Mouse (Mus musculus) T-helper 17 cell (primary cell): ENCODE results near the gene Deaf1.

ENCODE experiments used
- in situ Hi-C, 2 experiments: fragments of 300-600 bp; cut with MboI, MseI; formaldehyde crosslinking; loops; 1 replicate in 1 of 2; 2 replicates in 1 of 2; pipeline ENCODE4 v1.15.1; 2025; ENCODE audit warnings: high pct_unique_total_duplicates in 2 of 2

Gene Deaf1

GRCm38 (mm10) chr7:141327469-141328372 lies at the start of gene Deaf1, which contains the start of gene Tmem80:
TSS of gene Deaf1 (minus strand) at chr7:141327690.
TSS of gene Tmem80 (plus strand) at chr7:141327739.
- in situ Hi-C loops, result no loop called here

- in situ Hi-C loops, result no loop called here
Measured at GRCm38 (mm10) chr7:141374399-141374798, 46.9 kb upstream of the Deaf1 start.

- in situ Hi-C loops, result no loop called here
Measured at GRCm38 (mm10) chr7:141373611-141374010, 46.1 kb upstream of the Deaf1 start.

DNA sequence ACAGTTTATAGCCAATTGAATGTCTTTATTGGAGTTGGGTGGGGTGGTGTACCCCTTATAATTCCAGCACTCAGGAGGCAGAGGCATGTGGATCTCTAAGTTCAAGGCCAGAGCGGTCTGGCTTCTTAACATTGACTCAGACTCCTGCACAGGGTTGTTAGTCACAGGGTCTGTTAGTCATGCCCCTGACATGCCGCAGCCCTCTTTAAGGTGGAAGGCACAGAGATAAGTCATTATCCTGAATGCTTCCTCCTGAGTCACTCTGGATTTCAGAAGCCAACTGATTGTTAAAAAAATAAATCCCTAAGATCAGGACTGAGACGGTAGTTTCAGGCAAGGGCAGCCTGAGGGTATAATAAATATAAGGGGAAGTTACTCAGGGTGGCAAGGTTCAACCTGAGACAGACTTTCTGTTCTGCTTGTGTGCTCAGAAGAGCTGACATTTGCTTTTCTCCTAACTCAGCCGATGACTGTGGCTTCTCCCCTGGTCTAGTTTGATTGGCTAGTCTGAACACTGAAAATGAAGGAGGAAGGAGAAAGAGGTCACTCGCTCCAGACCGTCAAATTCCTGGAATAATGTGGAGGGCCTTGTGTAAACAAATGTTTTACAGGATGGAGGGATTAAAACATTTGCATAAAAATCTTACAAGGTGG lies 44.6 kb upstream of the Deaf1 start:
- in situ Hi-C loops, result no loop called here

GRCm38 (mm10) chr7:141369918-141370317 lies 42.4 kb upstream of the Deaf1 start:
- in situ Hi-C loops, result no loop called here

DNA sequence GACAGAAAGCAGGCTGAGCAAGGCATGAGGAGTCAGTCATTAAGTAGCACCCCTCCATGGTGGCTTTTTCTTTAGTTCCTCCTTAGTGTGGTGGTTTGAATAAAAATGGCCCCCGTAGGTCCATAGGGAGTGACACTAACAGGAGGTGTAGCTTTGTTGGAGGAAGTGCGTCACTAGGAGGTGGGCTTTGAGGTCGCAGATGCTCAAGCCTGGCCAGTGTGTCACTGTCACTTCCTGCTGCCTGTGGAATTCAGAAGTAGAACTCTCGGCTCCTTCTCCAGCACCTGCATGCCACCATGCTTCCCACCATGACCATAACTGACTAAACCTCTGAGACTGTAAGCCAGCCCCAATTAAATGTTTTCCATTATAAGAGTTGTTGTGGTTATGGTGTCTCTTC lies 39.9 kb upstream of the Deaf1 start:
- in situ Hi-C loops, result no loop called here

- in situ Hi-C loops, result no loop called here
Measured at GRCm38 (mm10) chr7:141365049-141365445, 37.6 kb upstream of the Deaf1 start.

GRCm38 (mm10) chr7:141364349-141365048 lies 37.0 kb upstream of the Deaf1 start:
- in situ Hi-C loops, result no loop called here

GRCm38 (mm10) chr7:141363752-141364125 lies 36.2 kb upstream of the Deaf1 start:
- in situ Hi-C loops, result no loop called here

- in situ Hi-C loops, result no loop called here
Measured at GRCm38 (mm10) chr7:141363106-141363751, 35.7 kb upstream of the Deaf1 start.

DNA sequence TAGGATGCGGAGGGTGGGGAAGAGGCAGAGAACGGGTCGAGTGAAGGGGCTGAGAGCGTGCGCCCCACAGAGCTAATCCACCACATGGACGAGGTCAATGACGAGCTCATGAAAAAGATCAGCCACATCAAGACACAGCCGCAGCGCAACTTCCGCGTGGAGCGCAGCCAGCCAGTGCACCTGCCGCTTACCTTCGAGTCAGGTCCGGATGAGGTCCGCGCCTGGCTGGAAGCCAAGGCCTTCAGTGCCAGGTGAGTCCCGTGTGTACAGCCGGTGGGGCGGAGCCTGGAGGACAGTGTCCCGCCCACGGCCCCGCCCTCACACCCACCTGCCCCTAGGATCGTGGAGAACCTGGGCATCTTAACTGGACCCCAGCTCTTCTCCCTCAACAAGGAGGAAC lies 34.0 kb upstream of the Deaf1 start:
- in situ Hi-C loops, result no loop called here

GRCm38 (mm10) chr7:141356971-141357370 lies 29.5 kb upstream of the Deaf1 start:
- in situ Hi-C loops, result loop anchor here in 1 of 2 experiments (10.0 kb wide), 1 partner anchor 1402 kb away; no protein-coding TSS in a partner anchor

- in situ Hi-C loops, result loop anchor here in 1 of 2 experiments (10.0 kb wide), 1 partner anchor 1401 kb away; no protein-coding TSS in a partner anchor
Measured at GRCm38 (mm10) chr7:141355626-141356326, 28.3 kb upstream of the Deaf1 start.

DNA sequence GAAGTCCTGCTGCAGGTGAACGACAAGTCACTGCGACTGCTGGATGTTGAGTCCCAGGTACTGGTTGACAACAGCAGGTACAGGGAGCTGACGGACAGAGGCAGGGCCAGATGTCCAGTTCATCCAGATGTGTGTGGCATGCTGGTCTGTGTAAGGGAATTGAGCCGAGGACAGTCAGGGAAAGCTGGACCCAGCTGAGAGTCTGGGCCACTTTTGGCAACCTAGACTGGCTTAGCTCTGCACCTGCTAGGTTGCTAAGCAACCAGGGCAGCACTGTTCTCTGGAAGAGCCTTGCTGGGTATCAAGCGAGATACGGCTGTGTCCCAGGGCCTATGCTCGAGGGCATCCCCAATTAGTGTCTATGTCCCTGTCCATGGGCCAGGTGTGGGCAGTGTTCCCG lies 27.6 kb upstream of the Deaf1 start:
- in situ Hi-C loops, result loop anchor here in 1 of 2 experiments (10.0 kb wide), 1 partner anchor 1400 kb away; no protein-coding TSS in a partner anchor

- in situ Hi-C loops, result loop anchor here in 1 of 2 experiments (10.0 kb wide), 1 partner anchor 1396 kb away; no protein-coding TSS in a partner anchor
Measured at GRCm38 (mm10) chr7:141351061-141351460, 23.6 kb upstream of the Deaf1 start.

GRCm38 (mm10) chr7:141344787-141345186 lies 17.3 kb upstream of the Deaf1 start:
- in situ Hi-C loops, result no loop called here

GRCm38 (mm10) chr7:141343696-141344095 lies 16.2 kb upstream of the Deaf1 start:
- in situ Hi-C loops, result no loop called here

GRCm38 (mm10) chr7:141343230-141343629 lies 15.7 kb upstream of the Deaf1 start:
- in situ Hi-C loops, result no loop called here

- in situ Hi-C loops, result no loop called here
Measured at GRCm38 (mm10) chr7:141341689-141342226, 14.3 kb upstream of the Deaf1 start.

GRCm38 (mm10) chr7:141340476-141340875 lies 13.0 kb upstream of the Deaf1 start:
- in situ Hi-C loops, result no loop called here
